Mouse (Mus musculus): ENCODE data around the gene Hoxd4.

Gene Hoxd4

DNA sequence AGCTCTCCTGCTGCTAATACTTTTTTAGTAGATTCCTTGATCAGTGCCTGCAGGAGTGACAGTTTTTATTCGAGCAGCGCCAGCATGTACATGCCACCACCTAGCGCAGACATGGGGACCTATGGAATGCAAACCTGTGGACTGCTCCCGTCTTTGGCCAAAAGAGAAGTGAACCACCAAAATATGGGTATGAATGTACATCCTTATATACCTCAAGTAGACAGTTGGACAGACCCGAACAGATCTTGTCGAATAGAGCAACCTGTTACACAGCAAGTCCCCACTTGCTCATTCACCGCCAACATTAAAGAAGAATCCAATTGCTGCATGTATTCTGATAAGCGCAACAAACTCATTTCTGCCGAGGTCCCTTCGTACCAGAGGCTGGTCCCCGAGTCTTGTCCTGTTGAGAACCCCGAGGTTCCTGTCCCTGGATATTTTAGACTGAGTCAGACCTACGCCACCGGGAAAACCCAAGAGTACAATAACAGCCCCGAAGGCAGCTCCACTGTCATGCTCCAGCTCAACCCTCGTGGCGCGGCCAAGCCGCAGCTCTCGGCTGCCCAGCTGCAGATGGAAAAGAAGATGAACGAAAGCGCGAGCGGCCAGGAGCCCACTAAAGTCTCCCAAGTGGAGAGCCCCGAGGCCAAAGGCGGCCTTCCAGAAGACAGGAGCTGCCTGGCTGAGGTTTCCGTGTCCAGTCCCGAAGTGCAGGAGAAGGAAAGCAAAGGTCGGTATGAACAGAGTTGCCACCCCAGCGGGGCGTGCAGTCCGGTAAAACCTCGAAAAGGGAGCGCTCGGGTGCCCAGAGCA, 19.5 kb upstream of the Hoxd4 start:
- intact Hi-C loops (cut with DNase I): loop anchor here (10.0 kb wide), 1 partner anchor 623 kb away; no protein-coding TSS in a partner anchor

DNA sequence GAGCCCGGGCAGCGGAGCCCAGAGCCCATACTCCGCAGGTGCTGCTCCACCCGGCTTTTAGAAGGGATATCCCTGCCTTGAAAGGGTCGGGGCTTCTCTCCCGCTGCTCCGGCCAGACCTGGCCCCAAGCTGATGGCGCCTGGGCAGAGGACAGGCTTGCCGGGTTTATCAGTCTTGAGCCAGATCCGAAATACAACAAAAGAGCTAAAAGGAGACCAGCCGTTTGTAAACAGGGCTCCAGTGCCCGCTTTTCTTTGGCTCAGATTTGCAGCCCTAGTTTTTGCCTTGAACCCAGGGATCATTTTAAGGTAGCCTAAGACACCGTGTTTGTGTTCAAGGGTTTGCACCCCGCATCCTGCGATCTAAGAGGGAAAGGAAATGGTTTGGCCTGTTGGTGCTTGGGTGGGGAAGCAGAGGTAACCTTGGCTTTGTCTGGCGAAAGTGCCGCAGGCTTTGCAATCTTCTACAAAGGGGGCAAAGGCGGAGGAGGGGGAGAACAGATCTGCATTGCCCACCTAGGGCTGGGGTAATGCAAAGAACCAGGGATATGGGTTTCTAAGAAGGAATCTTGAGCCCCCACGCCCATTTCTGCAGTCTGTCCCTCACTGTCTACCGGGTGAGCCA, 18.8 kb upstream of the Hoxd4 start:
- intact Hi-C loops (cut with DNase I): loop anchor here (10.0 kb wide), 1 partner anchor 622 kb away; no protein-coding TSS in a partner anchor

DNA sequence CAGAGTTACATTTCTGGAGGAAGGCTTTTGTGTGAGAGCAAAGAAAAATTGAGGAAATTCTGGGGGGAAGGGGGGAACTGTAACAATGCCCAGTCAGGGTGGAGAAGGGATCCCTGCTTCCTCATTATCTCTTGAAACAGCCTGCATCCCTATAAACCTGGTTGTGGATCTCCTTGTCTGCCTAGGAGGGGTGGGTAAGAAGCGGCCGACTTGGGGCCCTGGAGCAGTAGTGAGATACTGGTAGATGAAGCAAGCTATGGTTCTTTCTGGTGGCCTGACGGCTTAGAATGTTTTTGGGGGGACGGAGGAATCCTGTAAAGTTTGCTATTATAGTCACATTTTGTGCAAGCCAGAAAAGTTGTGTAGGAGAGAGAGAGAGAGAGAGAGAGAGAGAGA, 18.3 kb upstream of the Hoxd4 start:
- intact Hi-C loops (cut with DNase I): loop anchor here (10.0 kb wide), 1 partner anchor 621 kb away; no protein-coding TSS in a partner anchor

DNA sequence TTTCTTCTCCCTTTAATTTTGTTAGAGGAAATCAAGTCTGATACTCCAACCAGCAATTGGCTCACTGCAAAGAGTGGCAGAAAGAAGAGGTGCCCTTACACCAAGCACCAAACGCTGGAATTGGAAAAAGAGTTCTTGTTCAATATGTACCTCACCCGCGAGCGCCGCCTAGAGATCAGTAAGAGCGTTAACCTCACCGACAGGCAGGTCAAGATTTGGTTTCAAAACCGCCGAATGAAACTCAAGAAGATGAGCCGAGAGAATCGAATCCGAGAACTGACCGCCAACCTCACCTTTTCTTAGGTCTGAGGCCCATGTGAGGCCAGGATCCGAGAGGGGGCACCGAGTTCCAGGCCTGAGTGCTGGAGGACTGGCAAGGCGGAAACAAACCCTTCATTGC, 17.7 kb upstream of the Hoxd4 start:
- intact Hi-C loops (cut with DNase I): loop anchor here (10.0 kb wide), 1 partner anchor 621 kb away; no protein-coding TSS in a partner anchor

DNA sequence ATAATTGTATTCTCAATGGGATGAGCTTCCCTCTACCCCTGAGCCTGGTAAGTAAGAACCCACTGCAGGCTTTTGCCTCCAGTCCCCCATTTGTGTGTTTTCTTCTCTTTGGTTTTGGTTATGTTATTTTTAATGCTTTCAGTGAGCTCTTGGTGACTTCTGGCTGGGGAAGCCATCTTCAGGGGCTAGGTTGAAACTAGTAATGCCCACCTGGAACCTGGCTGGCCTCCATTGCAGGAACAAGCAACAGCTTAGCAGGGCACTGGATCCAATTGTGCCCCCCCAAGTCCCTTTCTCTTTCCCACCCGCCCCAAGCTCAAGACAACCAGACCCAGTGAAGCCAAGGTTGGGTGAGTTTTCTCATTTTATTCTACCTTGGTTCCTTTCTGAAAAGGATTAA, 16.3 kb upstream of the Hoxd4 start:
- intact Hi-C loops (cut with DNase I): loop anchor here (10.0 kb wide), 1 partner anchor 619 kb away; no protein-coding TSS in a partner anchor

DNA sequence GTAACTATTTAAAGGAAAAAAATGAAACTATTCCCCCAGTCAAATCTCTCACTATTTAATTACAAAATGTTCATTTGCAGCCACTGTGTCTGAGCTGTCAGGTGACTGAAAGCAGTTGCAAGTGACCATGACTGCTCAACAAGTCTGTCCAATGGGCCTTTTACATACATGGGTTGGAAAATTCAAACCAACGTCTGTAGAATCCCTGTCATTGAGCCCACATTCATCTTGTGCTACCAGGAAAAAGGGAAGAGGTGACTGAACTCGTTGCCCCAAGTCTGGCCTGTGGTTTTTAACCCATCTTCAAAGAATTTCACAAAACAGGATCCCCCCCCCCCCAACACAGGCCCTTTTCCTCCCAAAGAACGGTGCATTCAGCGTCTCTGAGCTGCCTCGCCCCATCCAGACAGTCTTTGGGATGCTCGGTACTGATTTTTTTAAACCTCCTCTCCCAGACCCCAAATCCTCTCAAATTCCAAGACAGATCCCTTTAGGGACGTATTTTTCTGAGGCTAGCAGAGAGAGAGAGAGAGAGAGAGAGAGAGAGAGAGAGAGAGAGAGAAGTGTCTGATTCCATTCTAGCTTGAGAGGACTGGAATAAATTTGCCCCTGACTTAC, 15.8 kb upstream of the Hoxd4 start:
- intact Hi-C loops (cut with DNase I): loop anchor here (10.0 kb wide), 1 partner anchor 619 kb away; no protein-coding TSS in a partner anchor

DNA sequence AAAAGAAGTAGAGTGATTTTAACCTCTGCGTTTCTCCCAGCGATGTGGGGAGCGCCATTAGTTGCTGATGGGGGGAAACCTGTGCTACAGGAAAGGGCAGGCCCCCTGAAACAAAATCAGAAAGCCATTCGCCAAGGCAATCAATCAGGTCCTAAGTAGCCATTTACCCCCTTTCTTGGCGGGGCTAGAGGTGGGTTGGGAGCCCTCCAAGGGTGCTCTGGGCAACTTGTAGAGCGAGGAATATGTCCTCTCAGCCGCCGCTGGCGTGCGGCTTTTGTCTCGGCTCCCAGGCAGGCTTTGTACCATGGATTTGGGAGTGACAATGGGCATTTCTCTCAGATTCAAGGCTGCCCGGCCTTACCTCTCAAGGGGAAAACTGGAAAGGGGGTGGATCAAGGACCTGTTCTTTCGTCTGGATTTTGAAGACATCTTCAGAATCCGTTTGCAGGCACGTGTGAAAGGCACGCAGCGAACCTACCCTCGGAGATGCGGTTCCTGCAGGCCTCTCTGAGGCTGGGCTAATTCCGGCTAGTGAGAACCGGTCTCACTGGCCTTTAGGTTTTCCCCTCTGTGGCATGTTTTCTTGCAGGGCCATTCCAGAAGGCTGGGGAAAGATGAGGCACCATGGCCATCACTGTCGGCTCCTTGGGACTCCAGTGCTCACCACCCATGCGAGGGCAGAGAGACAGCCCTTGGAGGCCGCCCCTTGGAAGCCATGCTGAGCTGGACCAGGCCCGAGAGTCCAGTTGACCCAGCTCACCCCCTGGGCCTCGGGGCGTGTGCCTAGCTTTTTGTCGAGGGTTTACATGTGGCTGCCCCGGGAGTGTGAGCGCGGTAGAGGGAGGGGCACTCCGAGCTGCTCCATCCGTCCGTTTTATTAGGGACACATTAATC, 15.0 kb upstream of the Hoxd4 start:
- intact Hi-C loops (cut with DNase I): loop anchor here (10.0 kb wide), 1 partner anchor 618 kb away; no protein-coding TSS in a partner anchor

DNA sequence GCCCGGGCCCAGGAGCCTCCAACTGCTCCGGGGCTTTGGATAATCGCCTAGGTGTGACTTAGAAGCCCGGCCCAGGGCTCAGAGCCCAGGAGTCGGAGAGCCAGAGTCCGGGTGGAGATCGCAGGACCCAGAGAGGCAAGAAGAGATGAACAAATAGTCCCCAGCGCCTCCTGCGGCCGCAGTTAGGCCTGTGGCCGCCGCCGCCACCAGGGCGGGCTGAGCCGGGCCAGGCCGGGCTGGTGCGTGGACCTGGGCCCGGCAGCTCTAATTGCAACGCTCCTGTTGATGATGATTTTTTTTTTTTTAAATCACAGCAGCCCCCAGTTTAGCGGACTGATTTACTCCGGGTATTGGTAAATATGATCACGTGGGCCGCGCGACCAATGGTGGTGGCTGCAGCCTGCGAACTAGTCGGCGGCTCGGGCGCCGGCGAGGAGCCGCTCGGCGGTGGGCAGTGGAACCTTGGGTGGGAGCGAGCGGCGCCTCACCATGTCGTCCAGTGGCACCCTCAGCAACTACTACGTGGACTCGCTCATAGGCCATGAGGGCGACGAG, 14.1 kb upstream of the Hoxd4 start, which contains the start of gene Hoxd9:
Gene Hoxd9, plus strand, starts transcription at position 161 of the 555 bp plus-strand sequence.
- intact Hi-C loops (cut with DNase I): loop anchor here (10.0 kb wide), 1 partner anchor 617 kb away; no protein-coding TSS in a partner anchor

DNA sequence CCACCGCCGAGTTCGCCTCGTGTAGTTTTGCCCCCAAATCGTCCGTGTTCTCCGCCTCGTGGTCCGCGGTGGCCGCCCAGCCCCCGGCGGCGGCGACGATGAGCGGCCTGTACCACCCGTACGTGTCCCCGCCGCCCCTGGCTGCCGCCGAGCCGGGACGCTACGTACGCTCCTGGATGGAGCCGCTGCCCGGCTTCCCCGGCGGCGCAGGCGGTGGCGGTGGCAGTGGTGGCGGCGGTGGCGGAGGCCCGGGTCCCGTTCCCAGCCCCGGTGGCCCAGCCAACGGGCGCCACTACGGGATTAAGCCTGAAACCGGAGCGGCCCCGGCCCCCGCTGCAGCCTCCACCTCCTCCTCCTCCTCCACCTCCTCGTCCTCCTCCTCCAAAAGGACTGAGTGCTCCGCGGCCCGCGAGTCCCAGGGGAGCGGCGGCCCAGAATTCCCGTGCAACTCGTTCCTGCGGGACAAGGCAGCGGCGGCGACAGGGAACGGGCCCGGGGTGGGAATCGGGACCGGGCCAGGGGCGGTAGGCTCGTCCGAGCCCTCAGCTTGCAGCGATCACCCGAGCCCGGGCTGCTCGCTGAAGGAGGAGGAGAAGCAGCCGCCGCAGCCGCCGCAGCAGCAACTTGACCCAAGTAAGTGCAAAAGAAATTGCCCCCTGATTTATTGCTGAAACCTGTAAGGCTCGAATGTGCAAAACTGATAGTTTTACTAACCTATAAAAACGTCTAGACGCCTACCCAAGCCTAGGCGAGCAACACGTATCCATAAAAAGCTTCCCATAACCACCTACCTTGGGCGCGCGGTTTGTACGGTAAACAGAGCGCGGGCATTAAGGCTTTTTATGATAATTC, 13.3 kb upstream of the Hoxd4 start:
- intact Hi-C loops (cut with DNase I): loop anchor here (10.0 kb wide), 1 partner anchor 616 kb away; no protein-coding TSS in a partner anchor

DNA sequence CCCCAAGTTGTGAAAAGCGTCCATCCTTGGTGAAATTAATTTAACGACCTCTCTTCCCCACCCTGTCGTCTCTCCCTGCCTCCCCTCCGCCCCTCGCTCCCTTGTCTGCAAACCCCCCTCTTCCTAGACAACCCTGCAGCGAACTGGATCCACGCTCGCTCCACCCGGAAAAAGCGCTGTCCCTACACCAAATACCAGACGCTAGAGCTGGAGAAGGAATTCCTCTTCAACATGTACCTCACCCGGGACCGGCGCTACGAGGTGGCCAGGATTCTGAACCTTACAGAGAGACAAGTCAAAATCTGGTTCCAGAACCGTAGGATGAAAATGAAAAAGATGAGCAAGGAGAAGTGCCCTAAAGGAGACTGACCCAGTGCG, 12.7 kb upstream of the Hoxd4 start:
- intact Hi-C loops (cut with DNase I): loop anchor here (10.0 kb wide), 1 partner anchor 616 kb away; no protein-coding TSS in a partner anchor

DNA sequence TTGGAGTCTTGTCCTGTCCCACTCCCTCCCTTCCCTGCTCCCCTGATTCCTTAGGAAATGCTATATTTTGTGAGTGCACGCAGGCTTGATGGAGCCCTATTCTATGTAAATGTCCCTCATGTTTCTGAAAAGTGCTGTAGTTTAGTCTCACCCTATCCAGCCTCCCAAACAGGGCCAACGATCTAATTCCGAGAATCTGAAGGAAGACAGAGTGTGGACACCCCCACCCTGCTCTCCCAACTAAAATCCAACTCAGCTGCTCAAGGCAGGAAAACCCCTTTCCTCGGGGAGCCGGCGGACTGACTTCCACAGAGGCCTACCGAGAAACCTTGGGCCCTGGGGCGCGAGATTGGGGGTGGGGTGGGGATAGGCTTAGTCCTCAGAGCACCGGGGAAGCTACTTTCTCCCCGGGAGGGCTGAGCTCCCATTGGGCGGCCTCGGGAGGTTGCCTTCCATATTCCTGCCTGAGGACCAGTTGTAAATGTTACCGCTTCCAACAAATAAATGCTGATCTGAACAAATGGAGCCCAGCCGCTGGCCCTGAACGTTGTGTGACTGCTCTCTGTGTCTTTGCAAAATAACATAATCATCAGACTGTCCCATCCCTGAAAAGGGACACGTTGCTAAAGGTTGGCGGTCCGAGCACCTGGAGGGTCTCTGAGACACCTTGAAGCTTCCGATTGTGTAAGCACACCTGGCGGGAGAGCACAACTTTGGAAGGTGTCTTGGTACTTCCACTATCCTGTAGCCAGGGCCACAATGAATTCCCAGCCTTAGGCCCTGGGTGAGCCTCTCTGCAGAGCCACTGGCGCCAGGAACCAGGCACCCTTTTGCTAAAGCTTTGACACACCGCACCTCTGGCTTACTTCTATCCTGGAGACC, 11.8 kb upstream of the Hoxd4 start:
- intact Hi-C loops (cut with DNase I): loop anchor here (5.0 to 10.0 kb wide), 4 partner anchors 262 to 887 kb away; no protein-coding TSS in a partner anchor

DNA sequence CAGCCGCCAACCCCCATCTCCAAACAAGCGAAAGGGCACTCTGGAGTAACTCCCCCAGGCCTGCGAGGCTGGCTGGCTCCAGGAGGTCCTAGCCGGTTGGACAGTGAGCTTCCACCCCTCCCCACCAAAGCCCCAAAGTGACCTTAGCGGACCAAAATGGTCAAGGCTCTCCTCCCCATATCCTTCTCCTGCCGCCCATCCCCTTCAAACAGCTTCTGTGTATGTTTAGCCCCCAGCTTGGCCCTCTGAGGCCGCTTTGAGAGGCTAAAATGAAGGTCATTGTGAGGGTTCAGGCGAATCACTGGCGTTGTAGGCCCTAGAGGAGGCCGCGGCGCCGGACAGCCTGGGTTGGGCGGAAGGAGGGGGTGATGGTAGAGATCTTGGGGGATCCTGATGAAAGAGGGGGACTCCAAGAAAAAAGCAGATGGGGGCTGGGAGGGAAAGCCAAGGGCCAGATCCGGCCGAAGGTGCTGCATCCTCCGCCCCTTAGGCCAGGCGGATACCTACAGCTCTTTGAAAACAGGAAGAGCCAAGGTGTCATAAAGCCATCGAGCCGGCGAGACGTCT, 11.1 kb upstream of the Hoxd4 start:
- intact Hi-C loops (cut with DNase I): loop anchor here (5.0 kb wide), 3 partner anchors 262 to 887 kb away; no protein-coding TSS in a partner anchor

DNA sequence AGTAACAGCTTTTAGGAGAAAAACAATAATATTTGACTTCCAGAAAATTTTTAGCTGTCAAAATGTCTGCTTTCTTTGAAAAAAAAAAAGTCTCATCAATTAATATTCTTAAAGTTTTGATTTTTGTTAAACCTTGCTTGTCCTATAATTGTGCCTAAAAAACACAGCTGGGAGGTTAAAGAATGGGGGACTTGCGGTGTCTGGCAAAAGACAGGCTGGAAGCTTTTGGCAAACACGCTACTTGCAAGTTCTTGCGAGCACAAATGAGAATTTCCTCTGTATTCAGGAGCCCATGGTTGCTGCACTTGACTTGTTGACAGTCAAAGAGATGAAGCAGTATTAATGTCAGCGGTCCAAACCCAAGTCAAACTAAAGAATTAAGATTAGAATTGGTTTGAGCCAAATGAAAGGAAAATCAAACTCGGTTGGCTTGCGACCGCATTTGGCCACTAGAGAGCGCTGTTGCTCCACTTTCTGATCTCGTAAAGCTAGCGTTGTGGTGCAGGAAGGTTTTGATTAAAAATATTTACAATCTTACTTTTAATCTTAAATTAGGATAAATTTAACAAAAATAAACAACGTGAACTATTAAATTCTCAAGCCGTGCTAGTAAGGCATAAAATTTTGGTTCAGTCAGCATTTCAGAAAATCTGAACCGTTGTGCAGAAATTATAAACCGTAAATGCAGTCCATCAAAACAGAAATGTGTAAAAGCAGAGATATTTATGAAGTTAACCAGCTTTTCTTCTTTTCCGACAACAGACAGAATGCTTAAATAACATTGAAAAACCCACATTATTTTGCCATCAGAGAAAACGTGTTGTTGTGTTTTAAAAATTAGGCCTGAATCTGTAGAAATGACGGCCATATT, 9.5 kb upstream of the Hoxd4 start:
- intact Hi-C loops (cut with DNase I): loop anchor here (5.0 kb wide), 3 partner anchors 260 to 885 kb away; no protein-coding TSS in a partner anchor

DNA sequence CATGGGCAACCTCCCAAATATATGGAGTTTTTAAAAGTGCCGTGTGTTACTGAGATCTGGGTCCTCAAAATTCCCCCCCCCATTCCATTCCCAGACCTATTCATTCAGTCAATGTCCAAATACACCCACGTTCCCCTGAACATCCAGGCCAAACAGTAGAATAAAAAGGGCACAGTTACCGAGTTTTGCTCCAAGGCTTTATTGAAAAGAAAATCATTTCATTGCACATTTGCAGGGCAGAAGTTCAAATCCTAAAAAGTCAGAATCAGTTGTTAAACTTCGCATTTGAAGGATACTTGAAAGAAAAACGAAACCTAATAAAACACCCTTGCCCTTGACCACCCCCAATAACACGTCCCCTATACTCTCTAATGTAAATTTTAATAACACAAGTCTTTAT, 8.9 kb upstream of the Hoxd4 start:
- intact Hi-C loops (cut with DNase I): loop anchor here (5.0 kb wide), 3 partner anchors 259 to 884 kb away; no protein-coding TSS in a partner anchor

DNA sequence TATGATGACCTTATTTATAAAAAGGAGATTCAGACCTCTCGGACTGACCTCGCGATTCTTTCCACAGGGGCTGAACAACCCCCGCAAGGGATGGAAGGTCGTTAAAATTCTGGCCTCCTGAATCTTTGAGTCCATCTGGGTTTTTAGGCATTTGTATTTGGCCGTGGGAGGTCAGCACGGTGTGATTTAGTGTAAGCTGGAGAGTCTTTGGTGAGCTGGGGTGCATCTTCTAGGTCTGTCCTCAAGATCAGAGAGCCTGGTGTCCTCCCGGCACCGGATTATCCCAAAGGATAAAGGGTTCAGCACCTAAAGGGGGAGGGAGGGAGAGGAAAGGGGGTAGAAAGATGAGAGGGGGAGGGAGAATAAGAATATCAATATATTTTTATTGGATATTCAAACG, 8.4 kb upstream of the Hoxd4 start:
- intact Hi-C loops (cut with DNase I): loop anchor here (5.0 kb wide), 3 partner anchors 259 to 884 kb away; no protein-coding TSS in a partner anchor

DNA sequence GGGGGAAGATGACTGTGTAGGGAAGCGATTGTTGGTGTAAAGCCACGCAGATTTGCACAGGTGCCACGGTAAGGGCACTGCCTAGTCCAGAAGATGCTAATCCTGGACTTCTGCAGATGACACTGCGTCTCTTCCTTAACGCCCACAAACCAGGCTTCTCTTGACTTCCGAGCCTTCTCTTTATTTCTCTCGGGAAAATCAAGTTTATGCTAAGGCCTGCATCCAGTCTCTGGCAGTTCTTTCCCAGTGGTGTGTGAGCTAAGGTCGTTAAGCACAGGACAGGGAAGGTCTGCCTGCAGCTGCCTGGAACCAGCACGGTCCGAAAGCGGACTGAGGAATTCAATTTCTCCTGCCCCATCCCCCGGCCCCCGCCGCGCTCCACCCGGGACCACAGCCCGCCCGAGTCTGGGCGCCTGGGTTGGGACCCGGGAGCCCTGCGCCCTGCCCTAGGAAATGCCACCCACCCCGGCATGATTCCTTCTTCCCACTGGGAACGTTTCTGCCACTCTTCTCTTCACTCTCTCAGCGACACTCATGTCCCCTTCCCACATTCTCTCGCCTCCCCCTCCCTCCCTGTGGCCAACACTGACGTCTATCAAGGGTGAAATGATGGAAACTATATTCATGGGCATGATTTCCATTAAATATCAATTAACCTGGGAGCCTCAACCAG, 7.9 kb upstream of the Hoxd4 start:
- intact Hi-C loops (cut with DNase I): loop anchor here (2.0 to 5.0 kb wide), 4 partner anchors 258 to 883 kb away; no protein-coding TSS in a partner anchor

Measured in adrenal gland (tissue).